Mouse (Mus musculus): ENCODE results near the gene Itsn1. TPM values are rescaled to one million over a fixed set of nuclear protein-coding genes. Genes with fewer than 3 reads are reported as not detected.

The Itsn1 gene
- polyA plus RNA-seq, 1 experiment = 406 TPM

- no peak overlapping the region for H3K4me3 ChIP-seq (ENCODE audit: insufficient read depth, low read depth, low read length)
- peaks cover 9% of the 10 kb centered on the region; the same call in 1 of the 2 replicates for H3K4me1 ChIP-seq (ENCODE audit: control insufficient read depth, insufficient read depth, low read length)
- H3K27ac ChIP-seq (ENCODE audit: insufficient read depth, low read depth, low read length) = no peak overlapping the region
- no peak for TF ChIP-seq POLR2A (IDR thresholded peaks at IDR 0.05; ENCODE audit: insufficient read depth, low read depth, low read length)
- TF ChIP-seq CTCF (IDR thresholded peaks at IDR 0.05; ENCODE audit: insufficient read depth, low read depth, low read length) = no peak
- 65% methylated on average over 11 of the region's 11 CpGs for WGBS
These were observed 171.2 kb downstream of the Itsn1 start for GRCm38 (mm10) chr16:91900274-91900673.

DNA sequence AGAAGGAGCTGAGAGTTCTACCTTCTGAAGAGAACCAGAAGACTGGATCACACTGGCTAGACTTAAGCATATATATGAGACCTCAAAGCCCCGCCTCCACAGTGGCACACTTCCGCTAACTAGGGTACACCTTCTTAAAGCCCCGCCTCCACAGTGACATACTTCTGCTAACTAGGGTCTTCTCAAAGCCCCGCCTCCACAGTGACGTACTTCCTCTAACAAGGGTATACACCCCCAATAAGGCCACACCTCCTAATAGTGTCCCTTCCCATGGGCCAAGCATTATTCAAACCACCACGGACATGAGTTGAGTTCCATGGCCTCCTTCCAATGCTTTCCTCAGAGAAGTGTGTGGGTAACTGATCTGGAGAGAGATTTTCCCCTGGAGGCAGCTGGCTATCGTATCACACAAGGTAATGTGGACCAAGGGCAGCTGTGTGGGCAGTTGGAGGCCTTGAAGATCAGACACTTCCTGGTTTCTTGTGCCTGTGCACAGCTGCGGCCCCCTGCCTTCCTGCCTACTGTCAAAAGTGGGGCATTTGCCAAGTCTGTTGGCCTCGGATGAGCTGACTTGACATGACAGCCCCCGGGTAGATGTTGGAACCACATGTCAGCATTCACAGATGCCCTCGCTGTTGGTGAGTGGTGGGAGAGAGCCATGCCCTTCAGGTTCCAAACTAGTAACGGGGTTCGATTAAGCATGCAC lies 174.9 kb downstream of the Itsn1 start:
- H3K4me1 ChIP-seq (ENCODE audit: control insufficient read depth, insufficient read depth, low read length) = 0 out of 2 replicates have a peak, but pooled peaks cover 5% of the 10 kb centered on the region
- no peak for TF ChIP-seq POLR2A (IDR thresholded peaks at IDR 0.05; ENCODE audit: insufficient read depth, low read depth, low read length)
- TF ChIP-seq CTCF (IDR thresholded peaks at IDR 0.05; ENCODE audit: insufficient read depth, low read depth, low read length) = no peak
- H3K27ac ChIP-seq (ENCODE audit: insufficient read depth, low read depth, low read length) = no peak overlapping the region
- 83% methylated on average over 13 of the region's 13 CpGs for WGBS
- H3K4me3 ChIP-seq (ENCODE audit: insufficient read depth, low read depth, low read length) = no peak overlapping the region

GRCm38 (mm10) chr16:91905127-91905860 lies 176.2 kb downstream of the Itsn1 start:
- H3K27ac ChIP-seq (ENCODE audit: insufficient read depth, low read depth, low read length) = no peak overlapping the region

GRCm38 (mm10) chr16:91905987-91906386 lies 176.9 kb downstream of the Itsn1 start:
- H3K27ac ChIP-seq (ENCODE audit: insufficient read depth, low read depth, low read length) = no peak overlapping the region
- no peaks in the 10 kb centered on the region for H3K4me1 ChIP-seq (ENCODE audit: control insufficient read depth, insufficient read depth, low read length)
- WGBS = 84% methylated on average over 10 of the region's 10 CpGs
- no peak for TF ChIP-seq POLR2A (IDR thresholded peaks at IDR 0.05; ENCODE audit: insufficient read depth, low read depth, low read length)
- no peak for TF ChIP-seq CTCF (IDR thresholded peaks at IDR 0.05; ENCODE audit: insufficient read depth, low read depth, low read length)
- no peak overlapping the region for H3K4me3 ChIP-seq (ENCODE audit: insufficient read depth, low read depth, low read length)

More at GRCm38 (mm10) chr16:91905127-91905860, 176.2 kb downstream of the Itsn1 start:
- Histone ChIP-seq H3K4me1 (ENCODE audit: control insufficient read depth, insufficient read depth, low read length) (no peaks in the 10 kb centered on the region), H3K4me3 (ENCODE audit: insufficient read depth, low read depth, low read length) (no peak overlapping the region)
- WGBS = 84% methylated on average over 11 of the region's 11 CpGs
- TF ChIP-seq CTCF (IDR thresholded peaks at IDR 0.05; ENCODE audit: insufficient read depth, low read depth, low read length) (no peak), POLR2A (IDR thresholded peaks at IDR 0.05; ENCODE audit: insufficient read depth, low read depth, low read length) (no peak)

DNA sequence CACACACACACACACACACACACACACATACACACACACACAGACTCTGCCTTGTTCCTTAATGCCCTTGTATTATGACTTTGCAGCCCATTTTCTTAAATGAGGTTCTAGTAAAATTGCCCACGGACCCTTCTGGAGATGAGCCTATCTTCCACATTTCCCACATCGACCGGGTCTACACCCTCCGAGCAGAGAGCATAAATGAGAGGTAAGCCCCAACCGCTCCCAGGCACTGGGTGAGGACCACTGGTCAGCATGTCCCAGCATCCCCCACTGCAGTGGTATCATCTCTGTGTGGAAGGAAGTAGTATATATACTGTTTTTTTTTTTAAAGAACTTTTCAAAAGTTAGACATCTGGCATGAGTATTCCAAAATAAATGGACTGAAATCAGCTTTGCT lies 177.6 kb downstream of the Itsn1 start:
- TF ChIP-seq CTCF (IDR thresholded peaks at IDR 0.05; ENCODE audit: insufficient read depth, low read depth, low read length) (no peak), POLR2A (IDR thresholded peaks at IDR 0.05; ENCODE audit: insufficient read depth, low read depth, low read length) (no peak)
- H3K4me3 ChIP-seq (ENCODE audit: insufficient read depth, low read depth, low read length) = no peak overlapping the region
- no peaks in the 10 kb centered on the region for H3K4me1 ChIP-seq (ENCODE audit: control insufficient read depth, insufficient read depth, low read length)
- 89% methylated on average over 5 of the region's 5 CpGs for WGBS
- H3K27ac ChIP-seq (ENCODE audit: insufficient read depth, low read depth, low read length) = no peak overlapping the region

GRCm38 (mm10) chr16:91907158-91907557 lies 178.1 kb downstream of the Itsn1 start:
- WGBS = 62% methylated on average over 11 of the region's 11 CpGs
- no peaks in the 10 kb centered on the region for H3K4me1 ChIP-seq (ENCODE audit: control insufficient read depth, insufficient read depth, low read length)
- H3K27ac ChIP-seq (ENCODE audit: insufficient read depth, low read depth, low read length) = no peak overlapping the region
- no peak for TF ChIP-seq CTCF (IDR thresholded peaks at IDR 0.05; ENCODE audit: insufficient read depth, low read depth, low read length)
- TF ChIP-seq POLR2A (IDR thresholded peaks at IDR 0.05; ENCODE audit: insufficient read depth, low read depth, low read length) = no peak
- H3K4me3 ChIP-seq (ENCODE audit: insufficient read depth, low read depth, low read length) = no peak overlapping the region

DNA sequence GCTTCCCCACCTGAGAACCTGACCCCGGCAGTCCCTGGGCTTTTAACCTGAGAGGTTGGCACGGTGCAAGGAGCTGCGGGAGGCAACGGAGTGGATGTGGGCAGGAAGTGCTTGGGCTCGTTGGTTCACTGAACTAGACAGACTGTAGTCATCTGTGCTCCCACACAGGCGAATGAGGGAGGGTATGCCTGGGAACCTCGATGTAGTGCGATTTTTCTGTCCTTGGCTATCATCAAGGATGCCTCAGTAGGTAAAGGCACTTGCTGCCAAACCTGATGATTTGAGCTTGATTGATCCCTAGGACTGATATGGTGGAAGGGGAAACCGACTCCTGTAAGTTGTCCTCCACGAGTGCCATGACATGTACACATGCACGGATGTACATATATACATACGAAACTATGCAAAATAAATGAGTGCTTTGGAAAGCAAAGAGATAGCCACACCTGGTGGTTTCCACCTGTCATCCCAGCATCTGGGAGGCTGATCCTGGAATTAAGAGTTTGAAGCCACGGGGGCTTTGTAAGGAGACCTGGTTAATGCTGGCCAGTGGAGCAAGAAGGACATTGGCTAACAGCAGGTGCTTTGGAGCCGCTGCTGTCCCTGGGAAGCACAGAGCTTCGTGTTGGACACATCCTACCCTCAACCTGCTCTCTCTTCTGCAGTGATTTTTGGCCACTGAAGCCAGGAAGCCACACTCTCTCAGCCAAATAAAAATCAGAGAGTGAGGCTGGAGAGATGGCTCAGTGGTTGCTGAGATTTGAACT lies 180.7 kb downstream of the Itsn1 start:
- Histone ChIP-seq H3K4me3 (ENCODE audit: insufficient read depth, low read depth, low read length) (no peak overlapping the region), H3K4me1 (ENCODE audit: control insufficient read depth, insufficient read depth, low read length) (no peaks in the 10 kb centered on the region), H3K27ac (ENCODE audit: insufficient read depth, low read depth, low read length) (no peak overlapping the region)
- TF ChIP-seq CTCF (IDR thresholded peaks at IDR 0.05; ENCODE audit: insufficient read depth, low read depth, low read length) = no peak
- TF ChIP-seq POLR2A (IDR thresholded peaks at IDR 0.05; ENCODE audit: insufficient read depth, low read depth, low read length) = no peak
- 91% methylated on average over 15 of the region's 15 CpGs for WGBS

DNA sequence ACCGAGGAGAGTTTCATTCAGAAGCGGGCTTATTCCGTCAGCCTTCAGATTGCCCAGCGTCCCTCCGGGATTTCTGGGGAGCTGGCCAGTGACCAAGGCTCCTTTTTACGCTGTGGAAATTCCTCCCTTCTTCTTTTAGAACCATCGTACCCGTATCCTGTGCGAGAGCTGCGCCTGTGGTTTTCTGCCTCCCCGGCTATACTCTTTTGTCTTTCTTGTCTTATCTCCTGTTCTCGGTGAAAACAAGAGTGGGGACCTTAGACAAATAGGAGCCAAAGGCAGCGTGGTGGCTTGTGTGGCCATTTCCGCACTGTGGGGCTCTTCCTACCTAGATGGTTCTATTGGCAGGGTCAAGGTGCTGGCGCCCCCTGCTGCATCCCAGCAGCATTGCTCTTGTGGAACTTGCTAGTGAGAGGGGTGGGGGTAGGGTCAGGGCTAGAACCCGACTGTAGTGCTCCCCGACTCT lies 188.6 kb downstream of the Itsn1 start:
- 7% methylated on average over 17 of the region's 17 CpGs for WGBS
- peaks cover 8% of the 10 kb centered on the region for H3K4me1 ChIP-seq (ENCODE audit: control insufficient read depth, insufficient read depth, low read length)
- H3K4me3 ChIP-seq (ENCODE audit: insufficient read depth, low read depth, low read length) = peak overlapping the region; percentile 22
- H3K27ac ChIP-seq (ENCODE audit: insufficient read depth, low read depth, low read length) = no peak overlapping the region
- TF ChIP-seq POLR2A (IDR thresholded peaks at IDR 0.05; ENCODE audit: insufficient read depth, low read depth, low read length) (no peak), CTCF (IDR thresholded peaks at IDR 0.05; ENCODE audit: insufficient read depth, low read depth, low read length) (peak; percentile 92)
